Mouse (Mus musculus) lung, postnatal 0 days (tissue): ENCODE data around the gene Fam120c.
A peak's percentile ranks its signal among the peaks of the same experiment; 100 is the strongest.

Source experiments
- CTCF ChIP-seq: IDR thresholded peaks from 2 replicates; pipeline ENCODE4 v1.5.1; 2016; ENCODE audit warnings: antibody characterized with exemption, mild to moderate bottlenecking
- EP300 ChIP-seq: IDR thresholded peaks from 2 replicates; pipeline ENCODE4 v1.6.1; 2016; ENCODE audit warnings: antibody characterized with exemption, mild to moderate bottlenecking, control low read depth

DNA sequence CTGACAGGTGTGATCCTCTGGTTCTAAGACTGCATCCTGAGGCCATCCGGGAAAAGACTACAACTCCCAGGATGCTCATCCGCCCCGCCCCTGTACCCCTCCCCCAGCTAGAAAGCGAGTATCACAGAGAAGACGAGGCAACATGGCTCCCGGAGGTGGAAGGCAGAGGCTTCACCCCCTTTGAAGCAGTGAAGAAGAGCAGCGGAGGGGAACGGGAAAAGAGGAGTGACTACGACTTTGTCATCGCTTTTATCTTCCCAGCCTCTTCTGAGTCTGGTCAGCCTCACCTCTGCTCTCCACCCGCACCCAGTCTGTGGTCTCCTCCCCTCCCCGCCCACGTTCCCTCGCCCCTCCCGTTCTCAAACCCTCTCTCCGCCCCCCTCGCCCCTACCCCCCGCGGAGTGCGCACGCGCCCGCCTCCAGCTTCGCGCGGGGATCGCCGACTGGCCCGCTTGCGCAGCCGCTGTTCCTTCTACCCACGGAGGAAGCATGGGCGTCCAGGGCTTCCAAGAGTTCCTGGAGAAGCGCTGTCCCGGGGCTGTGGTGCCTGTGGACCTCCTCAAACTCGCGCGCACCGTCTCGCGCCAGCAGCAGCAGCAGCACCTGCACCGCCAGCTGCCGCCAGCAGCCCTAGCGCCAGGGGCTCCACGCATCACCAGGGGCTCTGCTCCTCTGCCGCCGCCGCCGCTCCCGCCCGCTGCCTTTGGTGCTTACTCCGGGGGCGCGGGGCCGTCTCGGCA lies at the start of gene Fam120c:
- TF ChIP-seq CTCF: 0 out of 2 replicates have a peak, but pooled peaks have one; percentile 2
- no peak for TF ChIP-seq EP300
